Mouse (Mus musculus) limb, embryonic 10.5 days (tissue): Measurements from ENCODE around the gene Osbpl11. TPM values are rescaled to one million over a fixed set of nuclear protein-coding genes. Genes with fewer than 3 reads are reported as not detected.
"Not testable (repeated sequence)": the region's sequence is repeated elsewhere in the genome, so short reads cannot be mapped to it uniquely, and the experiment has no call there.

ENCODE experiments used
- DNase-seq: peaks from one replicate; pipeline ENCODE4 v3.0.0-alpha.2; 2017; ENCODE audit warnings: low spot score
- H3K27ac ChIP-seq: fragments of 300-500 bp; sonication (generic); 2 replicates; pipeline ENCODE4 v1.5.1; 2016; ENCODE audit warnings: mild to moderate bottlenecking
- H3K27me3 ChIP-seq: fragments of 300-500 bp; sonication (generic); 2 replicates; pipeline ENCODE4 v1.6.1; 2016; ENCODE audit warnings: low read depth, mild to moderate bottlenecking; ENCODE audit not compliant: poor library complexity, severe bottlenecking
- H3K36me3 ChIP-seq: fragments of 300-500 bp; sonication (generic); 2 replicates; pipeline ENCODE4 v1.6.1; 2016; ENCODE audit warnings: mild to moderate bottlenecking, moderate library complexity
- H3K4me1 ChIP-seq: fragments of 300-500 bp; sonication (generic); 2 replicates; pipeline ENCODE4 v1.6.1; 2016
- H3K4me3 ChIP-seq: fragments of 300-500 bp; sonication (generic); 2 replicates; pipeline ENCODE4 v1.5.1; 2016; ENCODE audit warnings: mild to moderate bottlenecking, moderate library complexity
- H3K9me3 ChIP-seq: fragments of 300-500 bp; sonication (generic); replicated peaks from 2 replicates; pipeline ENCODE4 v1.6.1; 2016; ENCODE audit warnings: mild to moderate bottlenecking
- WGBS: fragments of 180-500 bp; shearing (Covaris S2); methylation state at CpG from one replicate; pipeline ENCODE4 v1.1.7; 2016; 5-methylcytosine and 5-hydroxymethylcytosine counted together
- polyA plus RNA-seq: library from polyadenylated mRNA; unstranded; fragments of >200 nt; fragmentation: Nextera tagmentation; extraction: Ambion mirVana; gene quantifications from 2 replicates; pipeline ENCODE4 v1.2.1, GENCODE M21; 2016

Osbpl11 gene
- polyA plus RNA-seq: 22.0 and 24.8 TPM in 2 replicates

- under 1% methylated on average over 27 of the region's 27 CpGs for WGBS
- H3K4me1 ChIP-seq: peaks cover 15% of the 10 kb centered on the region
Observed at GRCm38 (mm10) chr16:33184901-33185260, at the start of gene Osbpl11. TSS of gene Osbpl11 (plus strand) at chr16:33185071.

GRCm38 (mm10) chr16:33135167-33135566 is 49.7 kb upstream of the Osbpl11 start:
- no peak overlapping the region for H3K4me3 ChIP-seq
- H3K36me3 ChIP-seq: no peaks in the 10 kb centered on the region
- no peak overlapping the region for H3K27ac ChIP-seq
- H3K9me3 ChIP-seq: no peaks in the 10 kb centered on the region
- H3K4me1 ChIP-seq: peaks cover 10% of the 10 kb centered on the region
- DNase-seq: no peak
- no peaks in the 10 kb centered on the region for H3K27me3 ChIP-seq
- WGBS: 66% methylated on average over 4 of the region's 4 CpGs

More at GRCm38 (mm10) chr16:33184901-33185260, at the start of gene Osbpl11:
- peak; percentile 97 for DNase-seq
- Histone ChIP-seq H3K27ac (peak within 1 kb of the TSS; percentile 94), H3K4me3 (peak within 1 kb of the TSS; percentile 98), H3K27me3 (no peaks in the 10 kb centered on the region), H3K36me3 (0 out of 2 replicates have a peak, but pooled peaks cover 3% of the 10 kb centered on the region), H3K9me3 (no peaks in the 10 kb centered on the region)

- H3K27ac ChIP-seq, H3K36me3 ChIP-seq, H3K27me3 ChIP-seq, DNase-seq, H3K4me3 ChIP-seq, H3K9me3 ChIP-seq, H3K4me1 ChIP-seq: not testable (repeated sequence)
- 90% methylated on average over 7 of the region's 7 CpGs for WGBS
Observed at GRCm38 (mm10) chr16:33139061-33139460, 45.8 kb upstream of the Osbpl11 start.

DNA sequence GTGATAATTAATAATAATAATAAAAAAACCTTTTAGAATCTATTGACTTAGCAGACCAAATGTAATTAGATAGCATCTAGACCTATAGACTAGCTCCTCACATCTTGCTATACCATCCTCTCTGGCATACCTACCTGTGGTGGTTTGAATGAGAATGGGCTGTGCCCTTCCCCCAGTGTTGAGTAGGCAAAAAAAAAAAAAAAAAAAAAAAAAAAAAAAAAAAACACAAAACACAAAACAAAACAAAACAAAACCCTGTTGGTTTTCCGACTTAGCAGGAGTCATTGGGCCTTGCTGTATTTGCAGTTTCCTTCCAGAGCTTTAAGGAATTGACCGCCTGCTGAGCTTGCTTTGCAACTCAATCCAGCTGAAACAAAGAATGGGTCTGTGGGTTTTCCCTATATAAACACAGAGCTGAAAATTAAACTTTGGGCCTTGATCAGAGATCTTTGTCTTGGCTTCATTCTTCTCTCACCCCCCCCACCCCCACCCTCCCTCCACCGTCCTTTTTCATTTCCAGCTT is 43.1 kb upstream of the Osbpl11 start:
- no peak overlapping the region for H3K27ac ChIP-seq
- H3K36me3 ChIP-seq: no peaks in the 10 kb centered on the region
- WGBS: 61% methylated on average over 3 of the region's 3 CpGs
- no peaks in the 10 kb centered on the region for H3K9me3 ChIP-seq
- no peak for DNase-seq
- no peaks in the 10 kb centered on the region for H3K4me1 ChIP-seq
- H3K4me3 ChIP-seq: no peak overlapping the region
- no peaks in the 10 kb centered on the region for H3K27me3 ChIP-seq

- no peaks in the 10 kb centered on the region for H3K27me3 ChIP-seq
- H3K9me3 ChIP-seq: no peaks in the 10 kb centered on the region
Observed at GRCm38 (mm10) chr16:33143452-33143851, 41.4 kb upstream of the Osbpl11 start.

GRCm38 (mm10) chr16:33146185-33146584 is 38.7 kb upstream of the Osbpl11 start:
- Histone ChIP-seq H3K27me3 (no peaks in the 10 kb centered on the region), H3K4me1 (no peaks in the 10 kb centered on the region), H3K4me3 (no peak overlapping the region), H3K9me3 (no peaks in the 10 kb centered on the region), H3K36me3 (no peaks in the 10 kb centered on the region), H3K27ac (no peak overlapping the region)
- DNase-seq: no peak
- 93% methylated on average over 3 of the region's 3 CpGs for WGBS

More at GRCm38 (mm10) chr16:33143452-33143851, 41.4 kb upstream of the Osbpl11 start:
- WGBS: 73% methylated on average over 2 of the region's 2 CpGs
- DNase-seq: no peak
- no peaks in the 10 kb centered on the region for H3K4me1 ChIP-seq
- no peaks in the 10 kb centered on the region for H3K36me3 ChIP-seq
- no peak overlapping the region for H3K27ac ChIP-seq
- no peak overlapping the region for H3K4me3 ChIP-seq

DNA sequence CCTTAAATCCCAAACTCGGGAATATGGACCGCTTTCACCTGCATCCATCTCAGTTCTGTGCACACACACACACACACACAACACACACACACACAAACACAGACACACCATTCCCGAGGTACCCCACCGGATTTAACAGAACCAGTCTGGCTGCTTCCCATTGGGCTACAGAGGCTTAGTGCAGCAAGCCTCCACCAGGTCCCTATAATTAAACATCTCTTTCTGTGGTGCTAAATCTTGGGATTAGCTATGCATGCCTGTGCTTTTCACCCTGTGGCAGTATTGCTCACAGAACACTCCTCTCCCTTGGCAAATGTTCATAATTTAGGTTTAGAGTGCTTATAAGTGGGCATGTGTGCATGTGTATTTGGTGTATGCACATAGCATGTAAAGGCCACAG is 36.7 kb upstream of the Osbpl11 start:
- no peaks in the 10 kb centered on the region for H3K4me1 ChIP-seq
- 90% methylated on average over 4 of the region's 4 CpGs for WGBS
- no peak overlapping the region for H3K4me3 ChIP-seq
- no peaks in the 10 kb centered on the region for H3K9me3 ChIP-seq
- DNase-seq: no peak
- no peaks in the 10 kb centered on the region for H3K27me3 ChIP-seq
- H3K27ac ChIP-seq: no peak overlapping the region
- H3K36me3 ChIP-seq: no peaks in the 10 kb centered on the region

DNA sequence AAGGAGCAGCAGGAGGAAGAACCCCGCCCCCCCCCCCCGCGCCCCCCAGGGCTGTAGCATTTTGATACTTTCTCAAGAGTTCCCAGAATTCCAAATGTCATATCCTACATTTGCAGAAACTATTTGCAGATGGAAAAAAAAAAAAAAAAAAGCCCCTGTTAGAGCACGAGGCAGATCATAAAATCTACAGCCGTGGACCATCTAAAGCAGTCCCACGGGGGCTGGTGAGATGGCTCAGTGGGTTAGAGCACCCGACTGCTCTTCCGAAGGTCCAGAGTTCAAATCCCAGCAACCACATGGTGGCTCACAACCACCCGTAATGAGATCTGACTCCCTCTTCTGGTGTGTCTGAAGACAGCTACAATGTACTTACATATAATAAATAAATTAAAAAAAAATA is 34.0 kb upstream of the Osbpl11 start:
- not testable (repeated sequence) for H3K9me3 ChIP-seq, H3K4me3 ChIP-seq, DNase-seq, H3K27me3 ChIP-seq, H3K27ac ChIP-seq, H3K4me1 ChIP-seq, H3K36me3 ChIP-seq
- 78% methylated on average over 9 of the region's 9 CpGs for WGBS

GRCm38 (mm10) chr16:33151558-33151957 is 33.3 kb upstream of the Osbpl11 start:
- Histone ChIP-seq H3K27me3 (no peaks in the 10 kb centered on the region), H3K9me3 (no peaks in the 10 kb centered on the region), H3K27ac (no peak overlapping the region), H3K4me1 (no peaks in the 10 kb centered on the region), H3K4me3 (no peak overlapping the region), H3K36me3 (no peaks in the 10 kb centered on the region)
- no peak for DNase-seq
- WGBS: 84% methylated on average over 8 of the region's 8 CpGs

DNA sequence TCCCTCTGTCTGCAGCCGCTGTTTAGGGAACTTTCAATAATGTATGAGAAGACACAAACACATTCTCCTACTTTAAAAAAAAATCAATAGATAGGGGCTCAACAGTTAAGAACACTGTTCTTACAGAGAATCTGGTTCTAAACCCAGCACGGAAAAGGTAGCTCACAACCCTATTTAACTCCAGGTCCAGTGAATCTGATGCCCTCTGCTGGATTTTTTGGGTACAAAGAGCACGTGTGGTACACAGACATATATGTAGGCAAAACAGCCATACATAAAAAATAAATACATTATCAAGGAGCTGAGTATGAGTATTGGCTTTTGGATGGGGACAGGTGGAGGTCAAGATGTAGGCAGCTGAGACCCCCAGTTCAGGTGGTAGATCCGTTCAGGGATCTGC is 29.9 kb upstream of the Osbpl11 start:
- WGBS: 62% methylated on average over 4 of the region's 4 CpGs
- H3K36me3 ChIP-seq: no peaks in the 10 kb centered on the region
- no peak overlapping the region for H3K27ac ChIP-seq
- H3K9me3 ChIP-seq: no peaks in the 10 kb centered on the region
- H3K27me3 ChIP-seq: no peaks in the 10 kb centered on the region
- no peak overlapping the region for H3K4me3 ChIP-seq
- DNase-seq: no peak
- H3K4me1 ChIP-seq: no peaks in the 10 kb centered on the region

DNA sequence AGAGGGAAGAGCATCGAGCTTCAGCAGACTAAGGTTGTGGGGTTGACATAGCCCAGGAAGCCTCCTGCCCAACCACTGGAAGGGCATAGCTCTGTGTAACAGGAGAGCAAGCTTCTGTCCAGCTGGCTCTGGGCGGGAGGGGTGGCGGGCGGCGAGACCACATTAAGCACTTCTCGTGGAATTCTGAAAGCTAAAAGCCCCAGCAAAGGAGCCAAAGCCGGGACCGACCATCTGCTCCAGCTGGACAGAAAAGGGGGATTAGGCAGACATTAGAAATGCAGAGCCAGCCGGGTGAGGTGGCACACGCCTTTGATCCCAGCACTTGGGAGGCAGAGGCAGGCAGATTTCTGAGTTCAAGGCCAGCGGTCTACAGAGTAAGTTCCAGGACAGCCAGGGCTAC is 26.9 kb upstream of the Osbpl11 start:
- no peak for DNase-seq
- Histone ChIP-seq H3K27ac (no peak overlapping the region), H3K4me3 (no peak overlapping the region), H3K36me3 (no peaks in the 10 kb centered on the region), H3K4me1 (no peaks in the 10 kb centered on the region), H3K27me3 (no peaks in the 10 kb centered on the region), H3K9me3 (no peaks in the 10 kb centered on the region)
- WGBS: 90% methylated on average over 11 of the region's 11 CpGs

GRCm38 (mm10) chr16:33158590-33159071 is 26.2 kb upstream of the Osbpl11 start:
- no peak for DNase-seq
- H3K27me3 ChIP-seq: no peaks in the 10 kb centered on the region
- no peaks in the 10 kb centered on the region for H3K36me3 ChIP-seq
- no peaks in the 10 kb centered on the region for H3K4me1 ChIP-seq
- no peak overlapping the region for H3K27ac ChIP-seq
- no peaks in the 10 kb centered on the region for H3K9me3 ChIP-seq
- no peak overlapping the region for H3K4me3 ChIP-seq
- 93% methylated on average over 14 of the region's 14 CpGs for WGBS

GRCm38 (mm10) chr16:33159363-33159762 is 25.5 kb upstream of the Osbpl11 start:
- H3K4me1 ChIP-seq: no peaks in the 10 kb centered on the region
- 95% methylated on average over 2 of the region's 2 CpGs for whole genome bisulfite sequencing
- DNase-seq: no peak
- H3K36me3 ChIP-seq: no peaks in the 10 kb centered on the region
- no peak overlapping the region for H3K4me3 ChIP-seq
- no peaks in the 10 kb centered on the region for H3K9me3 ChIP-seq
- no peak overlapping the region for H3K27ac ChIP-seq
- H3K27me3 ChIP-seq: no peaks in the 10 kb centered on the region
